Mouse (Mus musculus) megakaryocyte, embryonic 14.5 days (primary cell): ENCODE data around the gene Arhgap32.

Source experiments
- FLI1 ChIP-seq: IDR thresholded peaks from 2 replicates; pipeline ENCODE4 v1.6.1; 2012; ENCODE audit warnings: low read length, inconsistent platforms, mixed read lengths
- GATA1 ChIP-seq: IDR thresholded peaks from 3 replicates; pipeline ENCODE4 v1.6.1; 2012; ENCODE audit warnings: mixed read lengths, low read length, inconsistent platforms, borderline replicate concordance

DNA sequence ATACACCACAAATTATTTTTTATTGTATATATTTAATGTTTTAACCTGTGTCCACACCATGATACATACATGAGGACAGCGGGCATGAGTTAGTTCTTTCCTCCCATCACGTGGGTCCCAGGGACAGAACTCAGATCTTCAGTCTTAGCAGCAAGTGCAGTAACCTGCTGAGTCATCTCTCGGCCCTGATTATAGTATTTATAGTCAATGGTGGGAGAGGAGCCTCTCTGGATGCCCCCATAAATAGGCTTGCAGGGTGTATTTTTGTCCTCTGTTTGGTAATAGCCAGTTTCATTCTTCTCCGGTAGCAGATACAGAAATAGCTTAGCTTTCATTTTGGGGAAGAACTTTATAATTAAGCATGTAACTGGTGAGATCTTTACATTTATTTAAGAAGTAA is 103.5 kb downstream of the Arhgap32 start:
- TF ChIP-seq GATA1 (no peak), FLI1 (no peak)
